Mouse (Mus musculus) embryo, embryonic 9.5 days (tissue): ENCODE data around the gene Uroc1.
A peak's percentile ranks its signal among the peaks of the same experiment; 100 is the strongest.

ENCODE experiments used
- DNase-seq: peaks from one replicate; pipeline ENCODE4 v3.0.0-alpha.2; 2017; ENCODE audit errors: extremely low spot score

Gene Uroc1

DNA sequence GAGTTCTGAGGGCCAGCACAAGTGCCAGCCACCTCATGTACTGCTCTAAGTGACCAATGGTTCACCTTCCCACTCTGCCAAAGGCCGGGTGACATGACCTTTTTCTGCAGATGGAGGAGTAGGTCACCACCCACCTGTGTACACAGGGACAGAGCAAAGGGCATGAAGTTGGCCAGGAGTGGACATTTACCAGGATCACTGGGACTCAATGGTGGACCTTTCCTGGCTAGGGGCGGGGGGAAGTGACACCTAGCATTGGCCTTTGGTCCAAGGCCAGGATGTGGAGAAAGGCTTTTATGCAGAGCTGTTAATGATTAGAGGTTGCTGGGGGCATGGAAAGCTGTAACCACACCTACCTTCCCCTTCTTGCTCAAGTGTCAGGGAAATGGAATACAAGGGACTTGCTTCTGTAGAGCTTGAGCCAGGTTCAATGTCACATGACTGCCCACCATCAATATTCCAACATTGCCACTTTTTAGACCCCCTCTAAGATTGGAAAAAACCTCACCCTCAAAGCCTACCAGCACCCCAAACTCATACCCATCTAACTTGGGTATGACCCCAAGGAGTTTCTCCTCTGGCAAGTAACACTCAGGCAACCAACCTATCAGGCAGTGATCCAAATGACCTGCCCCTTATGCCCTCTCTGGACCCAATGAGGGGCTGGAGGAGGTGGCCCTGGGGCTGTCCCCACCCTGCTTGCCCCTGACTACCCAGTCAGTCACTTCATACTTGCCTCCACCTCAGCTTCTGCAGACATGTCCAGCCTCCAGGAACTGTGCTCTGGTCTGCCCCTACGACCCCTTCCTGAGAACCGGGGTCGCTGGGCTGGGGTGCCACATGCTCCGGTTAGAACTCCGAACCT is at the start of gene Uroc1:
Uroc1 (plus strand) TSS at position 724 of the 865 bp plus-strand sequence.
- no peak for DNase-seq

DNA sequence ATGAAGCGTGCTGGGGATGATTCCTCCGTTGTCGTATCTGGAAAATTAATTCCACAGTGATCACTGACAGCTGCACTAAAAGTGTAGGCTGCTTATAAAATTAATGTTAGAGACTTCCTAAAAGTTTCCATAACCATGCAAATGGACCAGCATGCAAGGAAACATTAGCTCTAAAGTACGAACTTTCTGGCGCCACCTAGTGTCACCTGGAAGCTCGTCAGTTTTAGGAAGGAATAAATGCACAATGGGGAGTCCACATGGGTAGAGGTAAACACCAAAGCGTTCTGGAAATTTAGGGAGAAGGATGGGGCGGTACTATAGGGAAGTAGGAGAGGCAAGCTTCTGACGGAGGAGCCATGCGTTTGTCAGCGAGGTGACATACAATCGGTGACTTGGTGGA is 44.8 kb upstream of the Uroc1 start:
- no peak for DNase-seq

DNA sequence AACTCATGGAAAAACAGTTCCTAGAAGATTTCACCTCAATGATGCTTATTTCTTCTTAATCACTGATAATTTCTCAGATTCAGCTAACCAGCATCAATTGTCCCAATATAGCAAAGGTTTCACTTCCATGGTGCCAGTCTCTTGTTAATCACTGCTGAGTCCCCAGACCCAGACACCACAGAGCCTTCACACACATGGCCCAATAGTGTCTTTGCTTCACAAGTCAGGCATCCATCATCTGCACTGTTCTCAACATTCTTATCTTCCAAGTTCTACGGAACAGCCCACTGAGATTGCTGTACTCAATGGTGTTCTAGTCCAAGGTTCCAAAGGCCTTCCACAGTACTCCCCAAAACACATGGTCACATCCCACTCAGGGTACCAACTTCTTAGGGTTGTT is 32.2 kb upstream of the Uroc1 start, which contains the start of gene BC048671:
BC048671 (plus strand) TSS at position 301 of the 400 bp plus-strand sequence.
- no peak for DNase-seq

DNA sequence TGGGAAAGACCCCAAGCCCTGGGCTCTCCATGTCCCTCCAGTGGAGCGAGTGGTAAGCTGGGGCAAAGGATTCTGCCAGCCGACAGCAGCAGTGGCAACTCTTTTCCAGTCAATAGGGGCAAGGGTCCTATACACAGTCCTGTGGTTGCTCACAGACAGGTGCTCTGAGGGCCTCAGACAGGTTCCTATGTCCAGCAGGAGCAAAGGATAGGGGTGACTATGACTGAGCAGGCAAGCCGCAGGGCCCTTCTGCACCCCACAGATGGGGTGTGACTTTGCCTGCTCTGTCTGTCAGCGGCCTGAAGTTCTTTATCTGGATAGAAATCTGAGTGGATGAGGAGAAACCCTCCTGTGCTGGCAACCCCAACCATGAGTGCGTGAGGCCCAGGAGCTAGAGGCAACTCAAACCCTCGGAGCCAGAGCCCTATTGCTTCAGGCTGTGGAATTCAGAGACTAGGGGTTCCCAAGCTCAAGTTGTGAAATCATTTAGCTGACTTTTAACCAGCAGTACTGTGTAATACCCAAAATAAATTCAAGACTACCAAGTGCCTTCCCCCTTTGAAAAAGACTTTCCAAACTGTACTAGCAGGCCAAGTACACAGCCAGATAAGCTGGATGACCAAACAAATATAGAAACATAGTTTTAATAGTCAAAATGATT is 26.6 kb upstream of the Uroc1 start:
- DNase-seq, result no peak

DNA sequence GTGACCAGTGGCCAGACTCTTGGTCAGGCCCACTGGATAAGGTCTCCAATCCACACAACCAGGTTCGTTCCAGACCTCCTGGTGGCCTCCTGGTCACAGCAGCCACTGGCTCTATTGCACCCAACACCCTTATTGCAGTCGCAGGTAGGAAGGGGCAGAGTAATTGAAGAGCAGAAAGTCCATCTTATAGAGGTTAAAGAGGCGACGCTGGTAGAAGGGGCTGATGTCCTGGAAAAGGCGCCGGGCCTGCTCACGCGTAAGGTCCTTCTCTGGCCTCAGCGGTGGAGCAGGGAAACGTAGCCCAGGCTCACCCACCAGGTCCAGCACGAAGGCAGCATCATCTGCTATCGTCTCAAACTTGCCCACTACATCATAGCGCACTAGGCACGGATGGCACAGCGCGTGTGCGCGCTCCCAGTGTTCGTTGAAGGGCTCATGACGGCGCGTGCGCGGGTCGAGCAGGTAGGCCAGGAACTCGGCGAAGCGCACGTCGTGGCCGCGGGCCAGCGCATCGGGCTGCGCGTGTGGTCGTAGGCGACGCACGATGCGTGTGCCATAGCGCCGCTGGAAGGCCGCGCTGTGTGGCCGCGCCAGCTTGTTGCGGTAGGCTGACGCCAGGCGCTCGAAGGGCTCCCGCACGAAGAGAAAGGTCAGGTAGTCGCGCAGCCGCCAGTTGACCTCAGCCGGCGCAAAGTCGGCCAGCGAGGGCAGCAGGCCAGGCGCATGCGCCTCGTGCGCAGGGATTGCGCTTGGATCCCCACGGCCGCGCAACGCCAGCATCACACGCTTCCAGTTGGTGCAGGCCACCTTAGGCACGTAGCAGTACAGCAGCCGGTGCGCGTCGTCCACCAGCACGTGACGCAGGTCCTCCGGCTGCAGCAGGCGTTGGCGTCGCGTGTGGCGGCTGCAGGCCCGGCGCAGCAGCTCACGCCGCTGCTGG is 24.0 kb upstream of the Uroc1 start:
- DNase-seq, result no peak

DNA sequence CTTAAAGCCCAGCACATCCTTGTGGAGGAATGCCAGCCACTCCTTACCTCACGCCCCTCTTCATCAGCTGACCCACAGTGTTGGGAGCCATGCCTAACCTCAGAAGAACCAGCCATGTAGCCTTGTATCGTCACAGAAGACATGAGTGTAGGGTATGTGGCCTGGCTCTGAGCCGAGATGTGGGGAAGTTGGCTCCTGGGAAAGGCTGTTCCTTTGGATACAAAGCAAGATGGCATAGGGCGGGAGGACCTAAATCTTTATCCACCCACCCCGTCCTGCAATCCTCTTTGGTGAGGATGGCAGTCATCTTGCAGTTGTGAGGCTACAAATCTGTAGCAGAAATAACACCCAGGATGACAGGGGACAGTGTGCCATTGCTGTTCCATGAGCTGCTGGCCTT is 17.1 kb upstream of the Uroc1 start:
- no peak for DNase-seq

DNA sequence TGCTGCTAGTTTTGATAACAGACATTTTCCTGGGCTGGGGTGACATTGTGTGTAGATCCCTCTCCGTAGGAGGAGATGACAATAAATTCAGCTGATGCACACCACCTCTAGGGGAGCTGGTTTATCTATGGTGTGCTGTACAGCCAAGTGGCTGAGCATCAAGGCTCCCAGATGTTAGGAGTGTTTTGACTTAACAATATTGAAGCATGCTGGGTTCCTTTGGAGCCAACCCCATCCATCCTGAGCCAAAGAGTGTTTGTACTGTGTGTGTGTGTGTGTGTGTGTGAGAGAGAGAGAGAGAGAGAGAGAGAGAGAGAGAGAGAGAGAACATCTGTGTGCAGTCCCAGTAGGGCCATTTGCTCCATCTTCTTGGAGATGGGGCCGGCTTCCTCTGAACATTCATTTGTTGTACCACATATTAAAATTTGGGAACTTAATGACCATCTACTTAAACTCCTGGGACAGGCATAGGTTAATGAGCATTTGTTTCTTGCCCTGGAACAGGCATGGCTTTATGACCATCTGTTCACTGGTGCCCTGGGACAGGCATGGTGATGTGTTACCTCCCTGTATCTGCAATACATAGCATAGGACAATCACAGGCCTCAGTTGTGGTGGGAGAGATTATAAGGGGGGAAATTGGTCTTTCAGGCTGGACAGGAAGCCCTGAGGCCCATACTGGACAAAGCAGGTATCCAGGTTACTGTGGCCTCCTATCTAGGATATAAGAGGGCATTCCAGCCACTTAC is 15.4 kb upstream of the Uroc1 start:
- DNase-seq, result no peak

DNA sequence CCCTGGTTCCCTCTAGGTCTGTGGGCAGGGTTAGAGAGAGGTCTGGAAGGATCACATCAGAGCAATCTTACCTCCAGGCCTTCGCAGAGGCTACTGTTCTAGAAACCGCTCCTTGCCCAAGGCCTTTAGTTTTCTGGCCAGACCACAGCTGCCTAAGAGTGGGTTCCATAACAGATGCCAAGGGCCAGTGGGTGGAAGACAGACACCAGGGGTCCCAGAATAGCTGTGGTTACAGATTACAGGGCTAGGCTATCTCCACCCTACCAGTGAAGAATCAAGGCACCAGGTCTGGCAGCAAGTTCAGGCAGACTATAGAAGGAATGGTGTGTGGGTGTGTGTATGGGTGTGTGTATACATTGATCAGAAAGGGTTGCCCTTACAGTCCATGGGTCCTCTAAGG is 14.1 kb upstream of the Uroc1 start:
- DNase-seq, result no peak

DNA sequence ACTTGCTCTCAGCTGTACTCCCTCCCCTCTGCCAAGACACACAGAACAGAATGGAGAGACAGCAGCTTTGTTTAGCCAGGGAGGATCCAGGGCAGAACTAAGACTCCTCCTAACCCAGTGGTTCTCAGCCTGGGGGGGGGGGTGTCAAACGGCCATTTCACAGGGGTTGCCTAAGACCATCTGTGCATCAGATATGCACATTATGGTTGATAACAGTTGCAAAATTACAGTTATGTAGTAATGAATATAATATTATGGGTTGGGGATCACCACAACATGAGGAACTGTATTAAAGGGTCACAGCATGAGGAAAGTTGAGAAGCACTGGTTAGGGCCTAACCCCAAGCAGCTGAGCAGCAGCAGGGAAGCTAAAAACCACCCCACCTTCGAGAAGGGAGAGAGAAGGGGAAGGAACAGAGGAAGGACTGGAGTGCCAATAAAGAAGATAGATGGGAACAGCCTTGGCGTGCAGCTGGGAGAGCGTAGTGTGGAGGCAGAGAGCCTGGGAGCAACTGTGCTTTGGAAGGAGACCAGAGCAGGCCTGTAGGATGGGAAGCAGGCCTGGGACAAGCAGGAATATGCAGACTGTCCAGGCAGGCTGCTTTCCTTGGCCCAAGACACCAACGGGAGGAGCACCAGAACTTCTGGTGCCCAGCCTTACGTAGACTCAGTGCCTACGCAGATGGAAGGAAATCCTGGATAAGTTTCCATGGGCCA is 13.5 kb upstream of the Uroc1 start:
- no peak for DNase-seq

DNA sequence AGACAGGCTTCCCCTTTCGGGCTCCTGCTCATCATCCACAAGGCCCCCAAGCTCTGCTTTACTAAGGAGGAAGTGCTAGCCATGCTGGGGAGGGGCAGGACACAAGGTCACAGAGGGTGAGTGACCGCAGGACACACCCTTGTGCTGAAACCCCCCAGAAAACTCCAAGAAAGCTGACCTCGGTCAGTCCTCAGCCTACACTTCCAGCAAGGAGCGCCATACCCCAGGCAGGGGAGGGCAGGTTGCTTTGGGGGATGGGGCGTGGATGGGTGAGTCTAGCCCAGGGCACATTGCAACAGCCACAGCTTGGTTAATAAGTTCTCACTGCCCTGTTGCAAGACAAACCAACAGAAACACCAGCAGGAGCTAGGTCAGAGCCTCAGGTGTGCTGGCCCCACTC is 12.7 kb upstream of the Uroc1 start:
- DNase-seq, result no peak

DNA sequence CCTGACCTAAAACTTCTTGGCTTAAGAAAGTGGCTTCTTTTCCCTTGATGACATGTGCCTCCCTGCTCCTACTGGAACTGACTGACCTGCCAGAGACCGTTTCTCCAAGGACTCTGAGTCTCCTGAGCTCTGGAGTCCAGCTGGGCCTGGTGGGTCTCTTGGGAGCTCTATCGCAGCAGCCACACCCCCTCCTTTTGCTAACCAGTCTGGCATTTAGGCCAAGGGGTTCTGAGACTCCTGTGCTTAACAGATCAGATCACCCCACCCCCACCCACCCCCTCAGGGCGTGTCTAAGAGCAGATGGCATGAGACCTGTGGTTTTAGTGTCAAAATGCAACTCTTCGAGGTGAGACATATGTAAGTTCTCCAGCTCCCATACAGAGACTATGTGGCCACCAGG is 11.3 kb upstream of the Uroc1 start:
- no peak for DNase-seq

DNA sequence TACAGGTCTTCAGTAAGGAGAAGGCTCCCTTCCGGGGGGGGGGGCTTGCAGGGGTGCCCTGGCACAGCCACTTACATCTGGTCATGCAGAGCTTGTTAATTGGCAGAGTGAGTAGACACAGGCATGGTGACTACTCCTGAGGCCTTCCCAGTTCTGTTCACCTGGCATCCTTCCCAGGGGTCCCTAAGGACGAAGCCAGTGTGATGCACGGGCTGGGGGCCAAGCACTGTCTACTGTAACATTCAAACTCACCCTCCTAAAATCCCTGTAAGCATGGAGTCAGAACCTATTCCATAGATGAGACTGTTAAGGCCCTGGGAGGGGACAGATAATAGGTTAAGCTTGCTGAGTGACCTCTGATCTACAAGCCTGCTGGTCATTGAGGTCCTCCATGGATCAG is 9.1 kb upstream of the Uroc1 start:
- no peak for DNase-seq

DNA sequence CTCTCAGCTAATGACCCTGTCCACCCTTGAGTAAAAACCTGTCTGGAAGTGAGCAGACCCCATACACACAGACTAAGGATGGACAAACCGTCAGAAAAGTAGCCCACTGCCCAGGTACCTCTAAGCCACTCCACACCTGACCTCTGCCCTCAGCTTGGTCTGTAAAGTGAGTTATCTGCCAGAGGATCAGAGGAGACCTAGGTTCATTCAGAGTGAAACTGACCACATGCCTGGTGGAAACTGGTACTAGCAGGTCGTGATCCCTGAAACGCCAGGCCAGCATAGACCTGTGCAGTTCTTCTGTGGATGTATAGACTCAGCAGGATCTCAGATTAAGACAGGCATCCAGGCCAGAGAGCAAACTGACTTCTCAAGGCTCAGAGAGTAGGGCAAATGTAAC is 8.6 kb upstream of the Uroc1 start:
- no peak for DNase-seq

DNA sequence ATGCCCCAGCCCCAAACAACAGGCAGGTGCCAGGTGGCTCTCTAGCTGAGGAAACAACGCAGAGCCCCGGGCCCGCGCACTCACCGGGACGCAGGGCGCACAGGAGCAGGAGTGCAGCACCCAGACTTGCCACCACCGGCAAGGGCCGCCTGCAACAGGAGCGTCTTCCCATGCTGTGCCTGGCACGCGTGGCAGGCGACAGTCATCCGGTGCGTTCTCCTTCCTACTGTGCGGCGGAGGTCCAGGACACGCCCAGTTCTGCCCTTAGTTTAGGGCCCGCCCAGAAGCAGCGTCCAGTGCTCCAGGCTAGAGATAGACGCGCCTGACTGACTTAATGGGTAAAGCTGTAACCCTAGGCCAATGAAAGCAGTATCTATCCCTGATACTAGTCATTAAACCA is 8.1 kb upstream of the Uroc1 start, which contains the start of gene Chst13:
Chst13 (minus strand) TSS at position 195 of the 400 bp plus-strand sequence.
- DNase-seq, result peak; percentile 19

DNA sequence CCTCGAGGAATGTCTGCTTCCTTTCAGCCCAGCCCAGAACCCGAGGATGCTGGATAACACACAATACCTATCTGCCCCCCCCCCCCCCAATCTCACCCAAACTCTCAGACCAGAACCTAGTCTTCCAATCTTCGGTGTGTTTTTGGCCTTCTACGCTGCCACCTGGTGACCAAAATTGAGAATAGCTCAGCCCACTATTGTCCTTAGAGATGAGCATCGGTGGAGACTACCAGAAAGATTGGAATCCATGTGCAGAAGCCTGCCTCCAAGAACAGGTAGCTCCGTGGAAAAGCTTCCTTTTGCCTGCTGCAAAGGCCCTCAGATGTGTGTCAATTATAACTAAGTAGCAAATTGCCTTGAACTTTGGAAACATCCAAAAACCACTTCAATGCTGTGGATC is 5.4 kb upstream of the Uroc1 start:
- no peak for DNase-seq

DNA sequence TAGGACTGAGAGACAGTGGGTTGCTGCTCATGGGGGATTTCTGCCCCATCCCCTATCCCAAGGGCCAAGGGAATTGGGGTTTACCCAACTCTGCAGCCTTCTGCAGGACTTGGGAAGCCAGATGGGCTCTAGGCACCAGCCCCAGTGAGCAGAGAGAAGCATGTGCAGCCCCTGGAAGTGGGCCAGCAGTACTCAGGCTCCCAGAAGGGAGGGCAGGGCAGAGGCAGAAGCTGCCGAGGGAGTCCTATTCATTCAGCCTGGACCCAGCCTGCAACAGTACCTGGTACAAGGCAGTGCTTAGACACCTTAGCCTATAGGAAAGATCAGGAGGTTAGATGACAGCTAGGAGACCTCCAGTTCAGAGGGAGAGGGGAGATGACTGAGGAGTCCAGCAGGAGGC is 3.1 kb upstream of the Uroc1 start:
- DNase-seq, result no peak

DNA sequence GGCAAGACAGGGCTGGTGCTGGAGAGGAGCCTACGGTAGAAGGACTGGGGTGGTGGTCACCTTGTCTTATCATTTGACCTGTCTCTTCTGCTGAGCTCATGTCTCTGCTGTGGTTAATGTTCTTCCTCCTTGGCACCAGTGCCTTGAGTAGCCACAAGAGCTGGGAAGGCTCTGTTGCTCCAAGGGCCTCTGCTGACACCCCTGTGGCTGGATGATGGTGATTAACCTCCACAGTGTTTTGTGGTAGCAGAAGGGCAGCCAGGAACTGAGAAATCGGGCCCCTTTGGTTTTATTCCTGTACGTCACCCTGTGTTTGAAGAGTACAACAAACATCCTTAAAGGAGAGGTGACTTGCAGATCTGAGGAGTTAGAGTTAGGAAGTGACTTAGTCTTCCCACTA is 1.2 kb downstream of the Uroc1 start:
- DNase-seq, result no peak

DNA sequence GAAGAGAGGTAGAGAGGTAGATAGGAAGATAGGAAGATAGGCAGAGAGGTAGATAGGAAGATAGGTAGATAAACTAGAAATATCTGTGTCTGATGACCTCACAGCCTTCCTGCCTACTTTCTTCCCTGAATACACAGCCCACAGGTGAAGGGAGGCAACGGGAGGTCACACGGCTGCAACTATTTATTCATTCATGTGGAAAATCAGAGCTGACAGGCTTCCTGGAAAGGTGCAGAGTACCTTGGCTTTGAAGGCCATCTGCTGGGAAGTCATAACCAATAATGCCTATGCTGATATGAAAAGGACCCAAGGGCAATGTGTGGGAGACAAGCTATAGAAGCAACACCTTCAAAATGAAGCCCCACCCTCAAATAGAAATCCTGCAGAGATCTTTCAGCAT is 9.3 kb downstream of the Uroc1 start:
- no peak for DNase-seq

DNA sequence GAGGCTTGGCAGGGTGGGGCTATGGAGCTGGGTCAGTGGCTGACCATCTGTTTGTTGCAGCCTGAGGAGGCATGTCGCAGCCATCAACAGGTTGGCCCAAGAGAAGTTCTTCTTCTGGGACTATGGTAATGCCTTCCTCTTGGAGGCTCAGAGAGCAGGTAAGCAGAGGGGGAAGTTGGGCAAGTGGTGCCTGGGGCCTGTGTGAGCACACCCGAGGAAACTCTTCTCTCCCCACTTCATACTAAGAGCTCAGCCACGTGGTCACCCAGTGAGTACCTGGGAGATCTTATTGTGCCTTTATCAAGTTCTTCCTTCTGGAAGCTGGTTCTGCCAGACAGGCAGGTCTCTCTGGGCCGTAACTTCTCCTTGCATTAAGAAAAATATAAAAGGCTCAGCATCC is 14.1 kb downstream of the Uroc1 start:
- no peak for DNase-seq

DNA sequence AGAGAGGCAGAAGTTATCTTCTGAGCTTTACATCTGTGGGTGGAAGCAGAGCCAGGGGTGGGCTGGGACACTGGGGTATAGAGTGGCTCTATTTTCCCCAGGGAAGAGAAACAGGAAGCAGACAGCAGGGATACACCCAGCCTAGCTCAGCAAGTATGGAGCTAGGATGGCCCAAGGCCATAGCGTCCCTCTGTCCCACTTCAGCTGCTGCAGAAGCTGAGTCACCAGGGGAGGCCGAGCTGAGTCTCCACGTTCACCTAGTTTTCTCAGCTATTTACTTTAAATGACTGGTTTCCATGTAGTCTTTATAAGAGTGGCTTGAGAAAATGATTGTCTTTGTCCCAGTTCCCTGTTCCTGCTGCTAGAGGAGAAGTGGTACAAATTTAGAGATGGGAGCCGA is 15.4 kb downstream of the Uroc1 start:
- no peak for DNase-seq

DNA sequence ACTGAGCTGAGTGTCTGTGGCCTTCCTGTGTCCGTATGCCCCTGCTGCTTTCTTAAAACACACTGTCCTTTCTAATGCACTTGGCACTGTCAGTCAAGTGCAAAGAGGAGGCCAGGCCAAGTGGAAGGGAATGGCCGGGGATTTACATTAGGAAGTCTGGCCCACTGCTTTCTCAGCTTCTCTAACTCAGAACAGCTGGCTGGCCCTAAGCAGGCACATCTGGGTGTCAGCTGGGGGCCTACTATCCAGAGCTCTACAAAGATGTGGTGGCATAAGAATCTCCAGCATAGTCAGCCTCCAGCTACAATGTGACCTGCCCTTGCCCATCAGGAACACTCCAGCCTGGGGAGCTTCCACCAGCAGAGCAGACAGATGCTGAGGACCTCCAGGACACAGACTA is 16.9 kb downstream of the Uroc1 start:
- no peak for DNase-seq
